Mouse (Mus musculus) liver, embryonic 11.5 days (tissue): ENCODE measurements around the gene Krtcap3. TPM values are rescaled to one million over a fixed set of nuclear protein-coding genes. Genes with fewer than 3 reads are reported as not detected.

Source experiments
- ATAC-seq: fragments of 200-750 bp; cut with Nextera tagmentation; replicated peaks from 2 replicates; pipeline ENCODE4 v1.8.0; 2017; ENCODE audit warnings: moderate number of reproducible peaks, mild to moderate bottlenecking, moderate TSS enrichment, moderate library complexity; ENCODE audit not compliant: low FRiP score
- DNase-seq: peaks from one replicate; pipeline ENCODE4 v3.0.0-alpha.2; 2017; ENCODE audit warnings: low spot score
- H3K27ac ChIP-seq: fragments of 300-500 bp; sonication (generic); 2 replicates; pipeline ENCODE4 v1.5.1; 2014; ENCODE audit warnings: mild to moderate bottlenecking, low read depth, low read length, control low read depth
- H3K27me3 ChIP-seq: fragments of 300-500 bp; sonication (generic); replicated peaks from 2 replicates; pipeline ENCODE4 v1.6.1; 2014; ENCODE audit warnings: low read length, mixed read lengths; ENCODE audit not compliant: control insufficient read depth, insufficient read depth
- H3K36me3 ChIP-seq: fragments of 300-500 bp; sonication (generic); 2 replicates; pipeline ENCODE4 v1.6.1; 2014; ENCODE audit warnings: mild to moderate bottlenecking, low read length, moderate library complexity, mixed read lengths; ENCODE audit not compliant: control insufficient read depth, insufficient read depth
- H3K4me1 ChIP-seq: fragments of 300-500 bp; sonication (generic); replicated peaks from 2 replicates; pipeline ENCODE4 v1.6.1; 2014; ENCODE audit warnings: low read length, mixed read lengths; ENCODE audit not compliant: control insufficient read depth, insufficient read depth
- H3K4me2 ChIP-seq: fragments of 300-500 bp; sonication (generic); 2 replicates; pipeline ENCODE4 v1.6.1; 2014; ENCODE audit warnings: mild to moderate bottlenecking, control low read depth, moderate library complexity
- H3K4me3 ChIP-seq: fragments of 300-500 bp; sonication (generic); 2 replicates; pipeline ENCODE4 v1.5.1; 2014; ENCODE audit warnings: low read depth, low read length, control low read depth
- H3K9ac ChIP-seq: fragments of 300-500 bp; sonication (generic); 2 replicates; pipeline ENCODE4 v1.6.1; 2014; ENCODE audit warnings: low read depth, low read length, control low read depth
- H3K9me3 ChIP-seq: fragments of 300-500 bp; sonication (generic); 2 replicates; pipeline ENCODE4 v1.6.1; 2016; ENCODE audit warnings: low read length, inconsistent platforms, mixed read lengths; ENCODE audit not compliant: control insufficient read depth
- WGBS: fragments of 180-500 bp; shearing (Covaris S2); extraction: QIAGEN DNeasy Blood & Tissue Kit; methylation state at CpG from one replicate; pipeline ENCODE4 v1.1.7; 2014; 5-methylcytosine and 5-hydroxymethylcytosine counted together
- polyA plus RNA-seq: library from polyadenylated mRNA; unstranded; fragments of >200 nt; fragmentation: Nextera tagmentation; extraction: Ambion mirVana; gene quantifications from 2 replicates; pipeline ENCODE4 v1.2.1, GENCODE M21; 2014

Gene Krtcap3
- polyA plus RNA-seq, 1 experiment from 2014 or later: 11.6 TPM

GRCm38 (mm10) chr5:31257616-31258015 lies 6.1 kb downstream of the Krtcap3 start:
- no peak overlapping the region for H3K4me3 ChIP-seq
- H3K27ac ChIP-seq: no peak overlapping the region
- H3K4me2 ChIP-seq: no peak overlapping the region
- no peaks in the 10 kb centered on the region for H3K9me3 ChIP-seq
- no peak overlapping the region for H3K9ac ChIP-seq
- no peak for DNase-seq
- no peak for ATAC-seq
- WGBS: 80% methylated on average over 11 of the region's 11 CpGs
- H3K27me3 ChIP-seq: no peaks in the 10 kb centered on the region
- H3K4me1 ChIP-seq: no peaks in the 10 kb centered on the region
- H3K36me3 ChIP-seq: no peaks in the 10 kb centered on the region; the same call in none of the 2 replicates

GRCm38 (mm10) chr5:31266101-31266500 lies 14.6 kb downstream of the Krtcap3 start:
- Histone ChIP-seq H3K9ac (no peak overlapping the region), H3K36me3 (peaks cover 10% of the 10 kb centered on the region), H3K9me3 (no peaks in the 10 kb centered on the region), H3K27me3 (no peaks in the 10 kb centered on the region), H3K4me2 (no peak overlapping the region), H3K4me1 (no peaks in the 10 kb centered on the region), H3K27ac (no peak overlapping the region), H3K4me3 (no peak overlapping the region)
- ATAC-seq (no peak), DNase-seq (no peak)
- 85% methylated on average over 7 of the region's 7 CpGs for WGBS

- ATAC-seq: no peak
- no peaks in the 10 kb centered on the region for H3K4me1 ChIP-seq
- H3K27ac ChIP-seq: no peak overlapping the region
- no peaks in the 10 kb centered on the region for H3K9me3 ChIP-seq
- no peak for DNase-seq
- H3K9ac ChIP-seq: no peak overlapping the region
- WGBS: 72% methylated on average over 6 of the region's 6 CpGs
- no peaks in the 10 kb centered on the region for H3K27me3 ChIP-seq
- no peak overlapping the region for H3K4me3 ChIP-seq
- H3K36me3 ChIP-seq: peaks cover 9% of the 10 kb centered on the region
- H3K4me2 ChIP-seq: no peak overlapping the region
Measured at GRCm38 (mm10) chr5:31267686-31268085, 16.2 kb downstream of the Krtcap3 start.

- 85% methylated on average over 6 of the region's 6 CpGs for WGBS
- ATAC-seq: no peak
- no peak overlapping the region for H3K4me2 ChIP-seq
- H3K9ac ChIP-seq: no peak overlapping the region
- H3K4me3 ChIP-seq: no peak overlapping the region
- no peaks in the 10 kb centered on the region for H3K27me3 ChIP-seq
- H3K4me1 ChIP-seq: no peaks in the 10 kb centered on the region
- H3K9me3 ChIP-seq: no peaks in the 10 kb centered on the region
- H3K36me3 ChIP-seq: peaks cover 4% of the 10 kb centered on the region
- no peak overlapping the region for H3K27ac ChIP-seq
- DNase-seq: no peak
Measured at GRCm38 (mm10) chr5:31273018-31273417, 21.5 kb downstream of the Krtcap3 start.

- ATAC-seq: no peak
- DNase-seq: no peak
- Histone ChIP-seq H3K36me3 (peaks cover 2% of the 10 kb centered on the region; the same call in 1 of the 2 replicates), H3K27ac (no peak overlapping the region), H3K4me1 (no peaks in the 10 kb centered on the region), H3K9me3 (no peaks in the 10 kb centered on the region), H3K4me3 (no peak overlapping the region), H3K27me3 (no peaks in the 10 kb centered on the region), H3K9ac (no peak overlapping the region), H3K4me2 (no peak overlapping the region)
- 79% methylated on average over 20 of the region's 20 CpGs for WGBS
Measured at GRCm38 (mm10) chr5:31279245-31279988, 27.9 kb downstream of the Krtcap3 start.

- Histone ChIP-seq H3K27me3 (no peaks in the 10 kb centered on the region), H3K4me1 (peaks cover 10% of the 10 kb centered on the region; the same call in 1 of the 2 replicates), H3K4me3 (no peak overlapping the region), H3K9ac (no peak overlapping the region), H3K9me3 (no peaks in the 10 kb centered on the region), H3K4me2 (no peak overlapping the region), H3K36me3 (no peaks in the 10 kb centered on the region), H3K27ac (no peak overlapping the region)
- 38% methylated on average over 4 of the region's 4 CpGs for WGBS
- DNase-seq: no peak
- no peak for ATAC-seq
Measured at GRCm38 (mm10) chr5:31288225-31288624, 36.7 kb downstream of the Krtcap3 start.

- no peak overlapping the region for H3K27ac ChIP-seq
- no peak overlapping the region for H3K4me3 ChIP-seq
- H3K4me1 ChIP-seq: peaks cover 10% of the 10 kb centered on the region; the same call in 1 of the 2 replicates
- H3K27me3 ChIP-seq: no peaks in the 10 kb centered on the region
- DNase-seq (no peak), ATAC-seq (no peak)
- H3K9ac ChIP-seq: no peak overlapping the region
- no peaks in the 10 kb centered on the region; the same call in 1 of the 2 replicates for H3K36me3 ChIP-seq
- H3K9me3 ChIP-seq: no peaks in the 10 kb centered on the region
- no peak overlapping the region for H3K4me2 ChIP-seq
- WGBS: 69% methylated on average over 3 of the region's 3 CpGs
Measured at GRCm38 (mm10) chr5:31288655-31289054, 37.2 kb downstream of the Krtcap3 start.

GRCm38 (mm10) chr5:31289626-31290230 lies 38.2 kb downstream of the Krtcap3 start:
- H3K4me3 ChIP-seq: no peak overlapping the region
- H3K27ac ChIP-seq: no peak overlapping the region
- H3K27me3 ChIP-seq: no peaks in the 10 kb centered on the region
- H3K9me3 ChIP-seq: no peaks in the 10 kb centered on the region
- ATAC-seq (no peak), DNase-seq (no peak)
- H3K4me1 ChIP-seq: peaks cover 13% of the 10 kb centered on the region; the same call in 1 of the 2 replicates
- H3K4me2 ChIP-seq: peak overlapping the region; percentile 84
- 61% methylated on average over 3 of the region's 3 CpGs for WGBS
- H3K36me3 ChIP-seq: no peaks in the 10 kb centered on the region; the same call in 1 of the 2 replicates
- no peak overlapping the region; the same call in 1 of the 2 replicates for H3K9ac ChIP-seq
